Mouse (Mus musculus) liver, adult 2 months (tissue): ENCODE data around the gene Zfp592.

ENCODE experiments used
- CTCF ChIP-seq: fragments of 200-500 bp; IDR thresholded peaks from 2 replicates; pipeline ENCODE4 v1.5.1; 2011; ENCODE audit warnings: low read depth, low read length, control low read depth
- POLR2A ChIP-seq: fragments of 200-500 bp; IDR thresholded peaks from 2 replicates; pipeline ENCODE4 v1.6.1; 2011; ENCODE audit warnings: low read length, control low read depth; ENCODE audit not compliant: insufficient read depth; ENCODE audit errors: extremely low read depth

- no peak for TF ChIP-seq POLR2A
- no peak for TF ChIP-seq CTCF
Observed at GRCm38 (mm10) chr7:81055709-81056370, 62.4 kb downstream of the Zfp592 start.
